Mouse (Mus musculus) olfactory bulb, adult 2 months (tissue): ENCODE measurements around the gene Nsrp1. TPM values are rescaled to one million over a fixed set of nuclear protein-coding genes. Genes with fewer than 3 reads are reported as not detected.

Experiments
- H3K27ac ChIP-seq: fragments of 200-500 bp; 2 replicates; pipeline ENCODE4 v1.5.1; 2012; ENCODE audit warnings: low read depth, low read length; ENCODE audit not compliant: insufficient read depth
- H3K4me1 ChIP-seq: fragments of 200-500 bp; 2 replicates; pipeline ENCODE4 v1.6.1; 2012; ENCODE audit warnings: low read length; ENCODE audit not compliant: control insufficient read depth, insufficient read depth
- H3K4me3 ChIP-seq: fragments of 200-500 bp; 2 replicates; pipeline ENCODE4 v1.5.1; 2012; ENCODE audit warnings: mild to moderate bottlenecking, low read depth, low read length, moderate library complexity; ENCODE audit not compliant: insufficient read depth
- CTCF ChIP-seq: fragments of 200-500 bp; IDR thresholded peaks from 2 replicates; pipeline ENCODE4 v1.5.1; 2012; ENCODE audit warnings: low read depth, mild to moderate bottlenecking, low read length, moderate library complexity; ENCODE audit not compliant: insufficient read depth
- POLR2A ChIP-seq: fragments of 200-500 bp; IDR thresholded peaks from 2 replicates; pipeline ENCODE4 v1.6.1; 2012; ENCODE audit warnings: mild to moderate bottlenecking, low read depth, low read length, moderate library complexity; ENCODE audit not compliant: insufficient read depth
- WGBS: fragments of 180-500 bp; shearing (Covaris S2); methylation state at CpG from one replicate; pipeline ENCODE4 v1.1.7; 2018; 5-methylcytosine and 5-hydroxymethylcytosine counted together
- polyA plus RNA-seq: library from polyadenylated mRNA; stranded (reverse); fragments of >200 nt; gene quantifications from 2 replicates; pipeline ENCODE4 v1.2.4, GENCODE M21; 2012; ENCODE audit warnings: low replicate concordance; ENCODE audit not compliant: missing spikeins, insufficient read depth, insufficient read length

Gene Nsrp1
- polyA plus RNA-seq, 1 experiment, result not detected

GRCm38 (mm10) chr11:77070721-77071120 is 7.5 kb downstream of the Nsrp1 start:
- Histone ChIP-seq H3K27ac (no peak overlapping the region), H3K4me3 (no peak overlapping the region), H3K4me1 (no peaks in the 10 kb centered on the region)
- WGBS, result 74% methylated on average over 4 of the region's 4 CpGs
- TF ChIP-seq POLR2A (no peak), CTCF (no peak)

GRCm38 (mm10) chr11:77068825-77069224 is 9.4 kb downstream of the Nsrp1 start:
- TF ChIP-seq CTCF, result no peak
- no peak for TF ChIP-seq POLR2A
- no peak overlapping the region for H3K4me3 ChIP-seq
- 94% methylated on average over 4 of the region's 4 CpGs for WGBS
- no peak overlapping the region for H3K27ac ChIP-seq
- H3K4me1 ChIP-seq, result no peaks in the 10 kb centered on the region

GRCm38 (mm10) chr11:77063406-77063805 is 14.8 kb downstream of the Nsrp1 start:
- H3K27ac ChIP-seq, result no peak overlapping the region
- TF ChIP-seq CTCF (no peak), POLR2A (no peak)
- H3K4me1 ChIP-seq, result no peaks in the 10 kb centered on the region
- no peak overlapping the region for H3K4me3 ChIP-seq
- WGBS, result 94% methylated on average over 2 of the region's 2 CpGs

- TF ChIP-seq CTCF (no peak), POLR2A (no peak)
- no peak overlapping the region for H3K4me3 ChIP-seq
- WGBS, result 38% methylated on average over 5 of the region's 5 CpGs
- H3K4me1 ChIP-seq, result no peaks in the 10 kb centered on the region
- H3K27ac ChIP-seq, result no peak overlapping the region
These were observed 16.3 kb downstream of the Nsrp1 start for GRCm38 (mm10) chr11:77061951-77062350.

GRCm38 (mm10) chr11:77042816-77043215 is 35.4 kb downstream of the Nsrp1 start:
- Histone ChIP-seq H3K27ac (no peak overlapping the region), H3K4me3 (no peak overlapping the region), H3K4me1 (no peaks in the 10 kb centered on the region)
- no peak for TF ChIP-seq POLR2A
- no peak for TF ChIP-seq CTCF
- 81% methylated on average over 2 of the region's 2 CpGs for WGBS

GRCm38 (mm10) chr11:77041891-77042290 is 36.3 kb downstream of the Nsrp1 start:
- TF ChIP-seq CTCF, result no peak
- TF ChIP-seq POLR2A, result no peak
- no peak overlapping the region for H3K27ac ChIP-seq
- H3K4me3 ChIP-seq, result no peak overlapping the region
- no peaks in the 10 kb centered on the region for H3K4me1 ChIP-seq
- WGBS, result 72% methylated on average over 4 of the region's 4 CpGs

GRCm38 (mm10) chr11:77031151-77031934 is 46.9 kb downstream of the Nsrp1 start:
- Histone ChIP-seq H3K4me3 (no peak overlapping the region), H3K4me1 (no peaks in the 10 kb centered on the region), H3K27ac (no peak overlapping the region)
- WGBS, result 79% methylated on average over 14 of the region's 14 CpGs
- TF ChIP-seq CTCF, result no peak
- no peak for TF ChIP-seq POLR2A

- H3K4me1 ChIP-seq, result no peaks in the 10 kb centered on the region
- TF ChIP-seq POLR2A (no peak), CTCF (no peak)
- 92% methylated on average over 3 of the region's 3 CpGs for WGBS
These were observed 50.1 kb downstream of the Nsrp1 start for GRCm38 (mm10) chr11:77028157-77028556.

GRCm38 (mm10) chr11:77026559-77026958 is 51.7 kb downstream of the Nsrp1 start:
- no peaks in the 10 kb centered on the region for H3K4me1 ChIP-seq
- WGBS, result 65% methylated on average over 3 of the region's 3 CpGs
- H3K4me3 ChIP-seq, result no peak overlapping the region
- no peak for TF ChIP-seq CTCF
- no peak for TF ChIP-seq POLR2A
- H3K27ac ChIP-seq, result no peak overlapping the region

More at GRCm38 (mm10) chr11:77028157-77028556, 50.1 kb downstream of the Nsrp1 start:
- no peak overlapping the region for H3K4me3 ChIP-seq
- H3K27ac ChIP-seq, result no peak overlapping the region

GRCm38 (mm10) chr11:77021749-77022396 is 56.4 kb downstream of the Nsrp1 start:
- Histone ChIP-seq H3K4me1 (no peaks in the 10 kb centered on the region), H3K27ac (no peak overlapping the region), H3K4me3 (no peak overlapping the region)
- no peak for TF ChIP-seq CTCF
- WGBS, result 70% methylated on average over 9 of the region's 9 CpGs
